Mouse (Mus musculus) kidney, embryonic 14.5 days (tissue): ENCODE measurements around the gene Rnf224. TPM values are rescaled to one million over a fixed set of nuclear protein-coding genes. Genes with fewer than 3 reads are reported as not detected.
A peak's percentile ranks its signal among the peaks of the same experiment; 100 is the strongest.

Experiments
- ATAC-seq: fragments of 200-750 bp; cut with Nextera tagmentation; 2 replicates; pipeline ENCODE4 v1.8.0; 2017; ENCODE audit warnings: moderate number of reproducible peaks, mild to moderate bottlenecking, moderate TSS enrichment, moderate library complexity; ENCODE audit not compliant: low FRiP score, low TSS enrichment
- H3K27ac ChIP-seq: fragments of 300-500 bp; sonication (generic); 2 replicates; pipeline ENCODE4 v1.5.1; 2014; ENCODE audit warnings: low read depth, mild to moderate bottlenecking, low read length, moderate library complexity, mixed read lengths
- H3K27me3 ChIP-seq: fragments of 300-500 bp; sonication (generic); 2 replicates; pipeline ENCODE4 v1.6.1; 2014; ENCODE audit warnings: mild to moderate bottlenecking, low read length; ENCODE audit not compliant: control insufficient read depth, insufficient read depth
- H3K36me3 ChIP-seq: fragments of 300-500 bp; sonication (generic); 2 replicates; pipeline ENCODE4 v1.6.1; 2014; ENCODE audit warnings: low read length, mixed read lengths; ENCODE audit not compliant: control insufficient read depth, insufficient read depth
- H3K4me1 ChIP-seq: fragments of 300-500 bp; sonication (generic); 2 replicates; pipeline ENCODE4 v1.6.1; 2014; ENCODE audit warnings: low read length, mixed read lengths; ENCODE audit not compliant: control insufficient read depth, insufficient read depth
- H3K4me2 ChIP-seq: fragments of 300-500 bp; sonication (generic); replicated peaks from 2 replicates; pipeline ENCODE4 v1.6.1; 2014; ENCODE audit warnings: low read depth, mild to moderate bottlenecking, low read length
- H3K4me3 ChIP-seq: fragments of 300-500 bp; sonication (generic); 2 replicates; pipeline ENCODE4 v1.5.1; 2014; ENCODE audit warnings: mild to moderate bottlenecking, low read length
- H3K9ac ChIP-seq: fragments of 300-500 bp; sonication (generic); 2 replicates; pipeline ENCODE4 v1.6.1; 2014; ENCODE audit warnings: low read depth, mild to moderate bottlenecking, low read length, moderate library complexity
- H3K9me3 ChIP-seq: fragments of 300-500 bp; sonication (generic); 2 replicates; pipeline ENCODE4 v1.6.1; 2016; ENCODE audit warnings: low read length; ENCODE audit not compliant: control insufficient read depth
- WGBS: fragments of 180-500 bp; shearing (Covaris S2); extraction: QIAGEN DNeasy Blood & Tissue Kit; methylation state at CpG from one replicate; pipeline ENCODE4 v1.1.7; 2014; 5-methylcytosine and 5-hydroxymethylcytosine counted together
- polyA plus RNA-seq: library from polyadenylated mRNA; unstranded; fragments of >200 nt; fragmentation: Nextera tagmentation; extraction: Ambion mirVana; gene quantifications from 2 replicates; pipeline ENCODE4 v1.2.1, GENCODE M21; 2014

Gene Rnf224
- polyA plus RNA-seq, 1 experiment from 2014 or later, result 0.39 TPM

- Histone ChIP-seq H3K4me1 (peaks cover 12% of the 10 kb centered on the region; the same call in 1 of the 2 replicates), H3K27ac (no peak overlapping the region), H3K9ac (no peak overlapping the region), H3K9me3 (no peaks in the 10 kb centered on the region), H3K36me3 (peaks cover 22% of the 10 kb centered on the region), H3K4me2 (no peak overlapping the region), H3K27me3 (peaks cover 10% of the 10 kb centered on the region; the same call in 1 of the 2 replicates), H3K4me3 (no peak overlapping the region)
- no peak for ATAC-seq
- WGBS, result 69% methylated on average over 8 of the region's 8 CpGs
Observed at GRCm38 (mm10) chr2:25243342-25243741, 6.8 kb upstream of the Rnf224 start.

DNA sequence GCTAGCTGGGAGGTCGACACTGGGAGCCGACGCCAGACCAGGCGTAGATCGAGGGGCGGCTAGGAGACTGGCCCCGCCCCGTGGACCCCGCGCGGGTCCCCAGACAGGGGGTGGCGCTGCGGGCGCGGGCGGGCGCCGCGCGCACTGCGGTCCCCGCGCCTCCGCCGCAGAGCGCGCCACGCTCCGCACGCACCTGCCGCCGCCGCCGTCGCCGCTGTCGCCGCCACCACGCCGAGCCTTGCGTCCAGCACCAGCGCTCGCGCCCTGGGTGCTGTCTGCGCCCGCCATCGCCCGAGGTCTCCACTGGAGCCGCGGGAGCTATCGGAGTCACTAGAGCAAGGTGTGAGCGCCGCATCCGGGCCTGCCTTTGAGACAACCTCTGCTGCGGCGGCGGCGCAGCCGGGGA is 5.5 kb upstream of the Rnf224 start, which contains the start of the genes Rnf208 and Cysrt1:
TSS of gene Rnf208 (plus strand) at position 155 of the 406 bp plus-strand sequence.
TSS of gene Cysrt1 (minus strand) at position 352 of the 406 bp plus-strand sequence.
- H3K27ac ChIP-seq, result peak within 1 kb of the TSS; percentile 8; the same call in 1 of the 2 replicates
- peaks cover 10% of the 10 kb centered on the region; the same call in 1 of the 2 replicates for H3K27me3 ChIP-seq
- peak within 1 kb of the TSS; percentile 93 for H3K4me2 ChIP-seq
- peaks cover 12% of the 10 kb centered on the region for H3K36me3 ChIP-seq
- peak within 1 kb of the TSS; percentile 53 for H3K4me3 ChIP-seq
- peak within 1 kb of the TSS; percentile 67 for H3K9ac ChIP-seq
- peaks cover 12% of the 10 kb centered on the region; the same call in 1 of the 2 replicates for H3K4me1 ChIP-seq
- WGBS, result 1% methylated on average over 45 of the region's 59 CpGs
- no peak for ATAC-seq
- H3K9me3 ChIP-seq, result no peaks in the 10 kb centered on the region

GRCm38 (mm10) chr2:25241438-25241775 is 4.8 kb upstream of the Rnf224 start:
- peak; percentile 3; the same call in 1 of the 2 replicates for ATAC-seq
- Histone ChIP-seq H3K4me2 (peak overlapping the region; percentile 93), H3K27ac (no peak overlapping the region), H3K9ac (no peak overlapping the region), H3K36me3 (peaks cover 7% of the 10 kb centered on the region; the same call in 1 of the 2 replicates), H3K27me3 (peaks cover 10% of the 10 kb centered on the region; the same call in 1 of the 2 replicates), H3K4me3 (peak overlapping the region; percentile 53; the same call in 1 of the 2 replicates), H3K4me1 (peaks cover 12% of the 10 kb centered on the region; the same call in 1 of the 2 replicates), H3K9me3 (no peaks in the 10 kb centered on the region)
- 8% methylated on average over 6 of the region's 6 CpGs for WGBS

- Histone ChIP-seq H3K9ac (peak overlapping the region; percentile 45), H3K27ac (peak overlapping the region; percentile 8; the same call in 1 of the 2 replicates)
- peak; percentile 89 for ATAC-seq
Observed at GRCm38 (mm10) chr2:25240723-25241437, 4.3 kb upstream of the Rnf224 start.

DNA sequence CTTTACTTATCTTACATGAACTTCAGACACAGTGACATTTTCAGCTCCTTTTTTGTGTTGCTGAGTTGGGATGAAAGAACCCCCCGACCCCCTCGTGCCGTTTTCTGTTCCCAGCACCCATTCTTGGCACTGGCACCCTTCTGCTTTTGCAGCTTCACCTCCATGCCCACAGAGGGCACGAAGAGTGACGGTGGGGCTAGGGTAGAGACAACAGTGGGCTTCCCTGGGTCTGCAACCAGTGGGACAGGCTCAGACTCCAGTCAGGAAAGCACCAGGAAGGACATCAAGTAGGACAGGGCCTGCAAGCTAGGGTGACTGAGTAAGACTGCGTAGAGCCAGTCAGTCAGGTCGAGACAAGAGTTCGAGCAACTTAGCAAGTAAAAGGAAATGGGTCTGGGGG is 3.7 kb upstream of the Rnf224 start:
- peaks cover 12% of the 10 kb centered on the region; the same call in 1 of the 2 replicates for H3K4me1 ChIP-seq
- ATAC-seq, result 0 out of 2 replicates have a peak, but pooled peaks have one; percentile 2
- peak overlapping the region; percentile 93 for H3K4me2 ChIP-seq
- peak overlapping the region; percentile 45; the same call in 1 of the 2 replicates for H3K9ac ChIP-seq
- no peaks in the 10 kb centered on the region for H3K9me3 ChIP-seq
- WGBS, result 55% methylated on average over 8 of the region's 8 CpGs
- peaks cover 1% of the 10 kb centered on the region; the same call in 1 of the 2 replicates for H3K36me3 ChIP-seq
- peak overlapping the region; percentile 24 for H3K4me3 ChIP-seq
- no peak overlapping the region; the same call in 1 of the 2 replicates for H3K27ac ChIP-seq
- H3K27me3 ChIP-seq, result peaks cover 10% of the 10 kb centered on the region; the same call in 1 of the 2 replicates

More at GRCm38 (mm10) chr2:25240723-25241437, 4.3 kb upstream of the Rnf224 start:
- H3K4me2 ChIP-seq, result peak overlapping the region; percentile 93
- H3K4me1 ChIP-seq, result peaks cover 12% of the 10 kb centered on the region; the same call in 1 of the 2 replicates
- no peaks in the 10 kb centered on the region for H3K9me3 ChIP-seq
- peak overlapping the region; percentile 24 for H3K4me3 ChIP-seq
- H3K36me3 ChIP-seq, result peaks cover 4% of the 10 kb centered on the region; the same call in 1 of the 2 replicates
- WGBS, result 1% methylated on average over 29 of the region's 29 CpGs
- peaks cover 10% of the 10 kb centered on the region; the same call in 1 of the 2 replicates for H3K27me3 ChIP-seq

GRCm38 (mm10) chr2:25239766-25240165 is 3.2 kb upstream of the Rnf224 start:
- Histone ChIP-seq H3K27me3 (peaks cover 10% of the 10 kb centered on the region; the same call in 1 of the 2 replicates), H3K36me3 (no peaks in the 10 kb centered on the region), H3K9me3 (no peaks in the 10 kb centered on the region), H3K4me2 (no peak overlapping the region), H3K27ac (no peak overlapping the region), H3K4me3 (no peak overlapping the region), H3K4me1 (peaks cover 12% of the 10 kb centered on the region; the same call in 1 of the 2 replicates), H3K9ac (no peak overlapping the region)
- WGBS, result 82% methylated on average over 3 of the region's 3 CpGs
- ATAC-seq, result no peak

GRCm38 (mm10) chr2:25238106-25238505 is 1.5 kb upstream of the Rnf224 start:
- H3K9me3 ChIP-seq, result no peaks in the 10 kb centered on the region
- H3K36me3 ChIP-seq, result no peaks in the 10 kb centered on the region
- H3K4me2 ChIP-seq, result no peak overlapping the region
- H3K27me3 ChIP-seq, result peaks cover 10% of the 10 kb centered on the region; the same call in 1 of the 2 replicates
- peaks cover 12% of the 10 kb centered on the region; the same call in 1 of the 2 replicates for H3K4me1 ChIP-seq
- H3K9ac ChIP-seq, result no peak overlapping the region
- H3K4me3 ChIP-seq, result no peak overlapping the region
- H3K27ac ChIP-seq, result no peak overlapping the region
- no peak for ATAC-seq

GRCm38 (mm10) chr2:25237522-25237921 is 935 bp upstream of the Rnf224 start:
- Histone ChIP-seq H3K4me2 (no peak overlapping the region), H3K9me3 (no peaks in the 10 kb centered on the region), H3K4me3 (no peak overlapping the region), H3K27me3 (peaks cover 6% of the 10 kb centered on the region; the same call in 1 of the 2 replicates), H3K27ac (no peak overlapping the region), H3K4me1 (peaks cover 7% of the 10 kb centered on the region; the same call in 1 of the 2 replicates), H3K9ac (no peak overlapping the region), H3K36me3 (no peaks in the 10 kb centered on the region)
- WGBS, result 58% methylated on average over 4 of the region's 4 CpGs
- ATAC-seq, result no peak
